Mouse (Mus musculus): ENCODE results near the gene Drap1. TPM values are rescaled to one million over a fixed set of nuclear protein-coding genes. Genes with fewer than 3 reads are reported as not detected.

Drap1 gene
- 107 and 122 TPM in 2 replicates for total RNA-seq (2017)

DNA sequence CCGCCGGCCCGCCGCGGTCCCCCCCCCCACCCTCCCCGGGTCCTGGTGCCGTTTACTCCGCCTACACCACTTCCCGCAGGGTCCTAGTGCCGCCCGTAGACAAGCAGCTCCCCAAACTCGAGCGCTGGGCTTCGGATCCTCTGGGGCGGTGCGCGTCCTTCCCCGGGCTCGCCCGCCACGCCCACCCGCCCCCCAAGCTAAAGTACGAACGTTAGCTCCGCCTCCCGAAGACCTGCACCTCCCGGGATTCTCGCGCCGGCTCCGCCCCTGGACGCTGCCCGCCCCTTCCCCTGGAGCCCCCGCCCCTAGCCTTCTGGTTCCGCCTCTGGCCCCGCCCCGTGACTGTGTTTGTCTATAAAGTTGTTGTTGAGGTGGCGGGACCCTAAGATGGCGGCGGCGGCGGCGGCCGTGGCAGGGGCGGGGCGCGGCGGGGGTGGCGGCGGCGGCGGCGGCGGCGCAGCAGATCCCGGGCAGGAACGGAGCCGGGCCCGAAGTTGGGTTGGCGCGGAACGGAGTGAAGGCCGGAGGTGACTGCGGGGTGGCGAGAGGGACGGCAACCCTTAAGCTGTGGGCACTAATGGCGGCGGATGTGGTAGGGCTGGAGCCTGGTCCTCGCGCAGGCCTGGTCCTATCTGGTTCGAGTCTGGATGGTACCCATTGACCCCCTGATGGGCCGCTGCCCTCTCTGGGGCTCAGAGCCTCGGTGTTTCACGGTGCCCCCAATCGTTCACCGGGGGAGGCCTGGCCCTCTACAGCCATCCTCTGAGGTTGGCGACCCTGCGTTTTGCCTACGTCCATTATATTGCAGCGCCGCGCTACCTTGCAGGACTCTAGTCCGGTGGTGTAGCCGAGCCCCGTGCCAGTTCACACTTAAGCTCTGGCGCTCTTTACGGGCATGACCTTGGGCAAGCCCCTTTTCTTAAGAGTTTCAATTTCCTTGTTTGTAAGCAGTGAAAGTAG is at the start of gene Drap1, which contains the start of gene AI837181:
TSS of gene Drap1 (minus strand) at position 198 of the 960 bp plus-strand sequence.
TSS of gene AI837181 (plus strand) at position 363 of the 960 bp plus-strand sequence.
- peak; percentile 70 to 72 for ATAC-seq (replicated peaks in 1 of 2; ENCODE audit: insufficient read depth in 1 of 2, low FRiP score in 2 of 2, low TSS enrichment in 1 of 2, low read depth in 1 of 2, poor library complexity in 2 of 2, severe bottlenecking in 2 of 2)

- peak in 1 of 2 experiments; percentile 33; a peak in 2 of 4 replicates for ATAC-seq (replicated peaks in 1 of 2; ENCODE audit: insufficient read depth in 1 of 2, low FRiP score in 2 of 2, low TSS enrichment in 1 of 2, low read depth in 1 of 2, poor library complexity in 2 of 2, severe bottlenecking in 2 of 2)
Measured at GRCm38 (mm10) chr19:5473720-5474119, 48.9 kb upstream of the Drap1 start, which contains the start of gene Efemp2. Gene Efemp2 (plus strand): TSS chr19:5473954.

DNA sequence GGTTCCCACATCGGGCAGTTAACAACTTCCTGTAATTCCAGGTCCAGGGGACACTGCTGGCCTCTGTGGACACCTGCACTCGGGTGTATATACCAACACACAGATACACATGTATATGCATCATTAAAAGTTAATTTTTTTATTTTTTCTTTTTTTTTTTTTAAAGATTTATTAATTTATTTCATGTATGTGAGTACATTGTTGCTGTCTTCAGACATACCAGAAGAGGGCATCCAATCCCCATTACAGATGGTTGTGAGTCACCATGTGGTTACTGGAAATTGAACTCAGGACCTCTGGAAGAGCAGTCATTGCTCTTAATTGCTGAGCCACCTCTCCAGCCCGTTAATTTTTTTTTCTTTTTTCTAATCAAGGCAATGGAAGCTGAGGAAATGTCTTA is 48.1 kb upstream of the Drap1 start:
- ATAC-seq (replicated peaks in 1 of 2; ENCODE audit: insufficient read depth in 1 of 2, low FRiP score in 2 of 2, low TSS enrichment in 1 of 2, low read depth in 1 of 2, poor library complexity in 2 of 2, severe bottlenecking in 2 of 2): no peak

- ATAC-seq (replicated peaks in 1 of 2; ENCODE audit: insufficient read depth in 1 of 2, low FRiP score in 2 of 2, low TSS enrichment in 1 of 2, low read depth in 1 of 2, poor library complexity in 2 of 2, severe bottlenecking in 2 of 2): no peak
Measured at GRCm38 (mm10) chr19:5471846-5472245, 47.1 kb upstream of the Drap1 start.

DNA sequence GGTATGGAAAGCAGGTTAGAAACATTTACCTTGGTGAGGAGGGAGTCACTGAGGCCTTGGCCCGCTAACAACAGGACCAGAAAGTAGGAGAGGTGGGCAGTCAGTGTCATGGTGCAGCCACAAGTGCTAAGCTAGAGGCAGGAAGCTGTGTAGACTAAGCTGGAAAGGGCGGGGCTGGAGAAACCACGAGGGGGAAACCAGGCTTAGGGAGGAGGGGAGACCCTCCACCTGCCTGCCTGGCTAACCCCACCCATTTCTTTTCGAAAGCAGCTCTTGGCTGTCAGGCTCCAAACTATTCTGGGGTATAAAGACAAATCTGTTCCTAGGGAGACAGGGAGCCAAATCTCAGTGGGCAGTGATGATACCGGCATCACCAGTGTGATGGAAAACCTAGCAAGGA is 43.6 kb upstream of the Drap1 start, which contains the start of gene Ctsw:
TSS of gene Ctsw (minus strand) at position 134 of the 400 bp plus-strand sequence.
- ATAC-seq (replicated peaks in 1 of 2; ENCODE audit: insufficient read depth in 1 of 2, low FRiP score in 2 of 2, low TSS enrichment in 1 of 2, low read depth in 1 of 2, poor library complexity in 2 of 2, severe bottlenecking in 2 of 2): peak; percentile 68 to 72

DNA sequence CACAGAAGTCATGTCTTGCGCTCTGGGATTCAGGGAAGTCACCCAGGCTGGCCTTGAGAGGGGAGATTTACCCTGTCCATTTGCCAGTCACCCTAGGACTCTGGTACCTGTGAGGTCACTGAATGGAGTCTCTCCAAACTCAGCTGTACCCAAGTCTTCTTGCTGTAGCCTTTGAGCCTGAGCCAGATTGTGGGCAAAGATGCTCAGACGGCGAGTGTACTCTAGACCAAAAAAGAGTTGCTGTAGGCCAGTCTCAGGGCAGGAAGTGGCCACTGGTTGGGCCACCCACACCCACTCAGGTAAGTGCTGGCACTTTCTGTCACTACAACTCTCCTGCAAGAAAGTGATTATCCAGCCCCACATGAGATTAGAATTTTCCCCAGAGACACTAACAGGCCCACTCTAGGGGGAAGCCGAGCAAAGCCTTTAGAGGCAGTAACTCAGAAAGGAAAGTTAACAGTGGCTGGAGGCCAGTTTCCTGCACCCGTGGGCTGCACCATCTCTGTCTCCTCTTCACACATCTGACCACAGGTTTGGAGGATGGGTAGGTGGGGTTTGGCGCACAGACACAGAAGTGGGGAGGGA is 42.2 kb upstream of the Drap1 start:
- ATAC-seq (replicated peaks in 1 of 2; ENCODE audit: insufficient read depth in 1 of 2, low FRiP score in 2 of 2, low TSS enrichment in 1 of 2, low read depth in 1 of 2, poor library complexity in 2 of 2, severe bottlenecking in 2 of 2): no peak

DNA sequence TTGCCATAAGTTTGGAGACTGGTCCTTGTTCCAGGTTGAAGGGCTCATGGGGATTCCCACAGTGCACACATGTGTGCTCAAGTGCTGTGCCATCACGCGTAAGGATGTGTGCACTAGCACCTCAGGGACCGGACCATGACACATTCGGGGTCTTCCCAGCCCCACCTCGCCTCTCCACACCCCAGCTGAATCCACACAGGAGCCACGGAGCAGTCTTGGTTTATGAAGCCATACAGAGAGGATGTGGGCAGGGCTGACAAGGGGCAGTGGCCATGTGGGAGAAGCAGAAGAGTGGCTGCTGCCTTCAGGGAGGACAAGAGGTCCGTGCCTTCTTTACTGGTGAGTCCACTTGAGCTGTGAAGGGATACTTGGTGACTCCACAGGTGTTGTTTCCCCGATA is 40.3 kb upstream of the Drap1 start:
- ATAC-seq (replicated peaks in 1 of 2; ENCODE audit: insufficient read depth in 1 of 2, low FRiP score in 2 of 2, low TSS enrichment in 1 of 2, low read depth in 1 of 2, poor library complexity in 2 of 2, severe bottlenecking in 2 of 2): no peak

GRCm38 (mm10) chr19:5463791-5464562 is 39.2 kb upstream of the Drap1 start:
- ATAC-seq (replicated peaks in 1 of 2; ENCODE audit: insufficient read depth in 1 of 2, low FRiP score in 2 of 2, low TSS enrichment in 1 of 2, low read depth in 1 of 2, poor library complexity in 2 of 2, severe bottlenecking in 2 of 2): peak; percentile 9 to 29; a peak in 1 of 4 replicates

DNA sequence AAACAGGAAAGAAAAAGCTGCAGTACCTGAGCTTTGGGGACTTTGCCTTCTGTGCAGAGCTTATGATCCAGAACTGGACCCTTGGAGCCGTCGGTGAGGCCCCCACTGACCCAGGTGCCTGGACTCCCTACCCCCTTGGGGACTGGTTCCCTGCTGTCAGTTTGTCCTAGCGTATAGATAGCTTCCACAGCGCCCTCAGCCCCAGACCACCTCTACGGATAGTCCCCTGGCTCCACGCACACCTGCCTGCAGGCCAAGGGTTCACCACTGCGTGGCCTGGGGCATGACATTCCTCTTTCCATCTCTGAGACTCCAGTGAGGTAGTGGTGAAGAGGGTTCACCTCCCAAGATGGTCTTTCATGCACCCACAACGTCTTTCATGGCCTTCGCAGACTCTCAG is 38.4 kb upstream of the Drap1 start:
- no peak for ATAC-seq (replicated peaks in 1 of 2; ENCODE audit: insufficient read depth in 1 of 2, low FRiP score in 2 of 2, low TSS enrichment in 1 of 2, low read depth in 1 of 2, poor library complexity in 2 of 2, severe bottlenecking in 2 of 2)

- no peak for ATAC-seq (replicated peaks in 1 of 2; ENCODE audit: insufficient read depth in 1 of 2, low FRiP score in 2 of 2, low TSS enrichment in 1 of 2, low read depth in 1 of 2, poor library complexity in 2 of 2, severe bottlenecking in 2 of 2)
Measured at GRCm38 (mm10) chr19:5461411-5461810, 36.6 kb upstream of the Drap1 start.

- ATAC-seq (replicated peaks in 1 of 2; ENCODE audit: insufficient read depth in 1 of 2, low FRiP score in 2 of 2, low TSS enrichment in 1 of 2, low read depth in 1 of 2, poor library complexity in 2 of 2, severe bottlenecking in 2 of 2): peak; percentile 65 to 79
Measured at GRCm38 (mm10) chr19:5460465-5460911, 35.7 kb upstream of the Drap1 start, which contains the start of gene Fibp. Gene Fibp (plus strand): TSS chr19:5460615.

GRCm38 (mm10) chr19:5459896-5460295 is 35.1 kb upstream of the Drap1 start:
- no peak for ATAC-seq (replicated peaks in 1 of 2; ENCODE audit: insufficient read depth in 1 of 2, low FRiP score in 2 of 2, low TSS enrichment in 1 of 2, low read depth in 1 of 2, poor library complexity in 2 of 2, severe bottlenecking in 2 of 2)

GRCm38 (mm10) chr19:5459019-5459418 is 34.2 kb upstream of the Drap1 start:
- ATAC-seq (replicated peaks in 1 of 2; ENCODE audit: insufficient read depth in 1 of 2, low FRiP score in 2 of 2, low TSS enrichment in 1 of 2, low read depth in 1 of 2, poor library complexity in 2 of 2, severe bottlenecking in 2 of 2): no peak

DNA sequence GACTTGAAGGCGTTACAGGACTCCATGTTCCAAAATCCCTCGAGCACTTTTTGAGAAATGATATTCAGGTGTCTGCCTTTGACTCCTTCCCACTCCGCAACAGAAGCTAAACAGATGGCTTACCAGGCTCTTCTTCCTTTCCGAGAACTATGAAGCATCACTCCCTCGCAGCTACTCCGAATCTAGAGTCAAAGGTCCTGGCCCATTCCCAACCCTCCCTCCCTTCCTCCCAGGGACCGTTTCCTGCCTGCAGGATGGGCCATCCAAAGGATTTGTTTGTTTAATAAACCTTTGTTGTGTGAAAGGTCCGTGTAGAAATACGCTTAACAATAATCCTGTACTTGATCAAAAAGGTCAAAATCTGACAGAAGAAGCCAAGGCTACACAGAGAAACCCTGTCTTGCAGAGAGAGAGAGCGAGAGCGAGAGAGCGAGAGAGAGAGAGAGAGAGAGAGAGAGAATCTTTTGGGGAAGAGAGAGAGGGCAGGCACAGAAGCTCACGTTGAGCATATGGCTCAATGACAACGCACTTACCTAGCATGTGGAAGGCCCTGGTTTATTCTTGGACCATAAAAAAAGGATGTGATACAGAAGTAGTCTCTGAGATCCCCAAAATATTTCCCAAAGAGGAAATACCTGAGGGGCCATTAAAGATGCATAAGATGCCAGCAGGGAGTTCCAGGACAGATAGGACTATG is 33.1 kb upstream of the Drap1 start, which contains the start of gene Ccdc85b:
TSS of gene Ccdc85b (minus strand) at position 149 of the 697 bp plus-strand sequence.
- 0 out of 4 replicates have a peak, but pooled peaks of 1 of the 2 experiments have one; percentile 3 for ATAC-seq (replicated peaks in 1 of 2; ENCODE audit: insufficient read depth in 1 of 2, low FRiP score in 2 of 2, low TSS enrichment in 1 of 2, low read depth in 1 of 2, poor library complexity in 2 of 2, severe bottlenecking in 2 of 2)

DNA sequence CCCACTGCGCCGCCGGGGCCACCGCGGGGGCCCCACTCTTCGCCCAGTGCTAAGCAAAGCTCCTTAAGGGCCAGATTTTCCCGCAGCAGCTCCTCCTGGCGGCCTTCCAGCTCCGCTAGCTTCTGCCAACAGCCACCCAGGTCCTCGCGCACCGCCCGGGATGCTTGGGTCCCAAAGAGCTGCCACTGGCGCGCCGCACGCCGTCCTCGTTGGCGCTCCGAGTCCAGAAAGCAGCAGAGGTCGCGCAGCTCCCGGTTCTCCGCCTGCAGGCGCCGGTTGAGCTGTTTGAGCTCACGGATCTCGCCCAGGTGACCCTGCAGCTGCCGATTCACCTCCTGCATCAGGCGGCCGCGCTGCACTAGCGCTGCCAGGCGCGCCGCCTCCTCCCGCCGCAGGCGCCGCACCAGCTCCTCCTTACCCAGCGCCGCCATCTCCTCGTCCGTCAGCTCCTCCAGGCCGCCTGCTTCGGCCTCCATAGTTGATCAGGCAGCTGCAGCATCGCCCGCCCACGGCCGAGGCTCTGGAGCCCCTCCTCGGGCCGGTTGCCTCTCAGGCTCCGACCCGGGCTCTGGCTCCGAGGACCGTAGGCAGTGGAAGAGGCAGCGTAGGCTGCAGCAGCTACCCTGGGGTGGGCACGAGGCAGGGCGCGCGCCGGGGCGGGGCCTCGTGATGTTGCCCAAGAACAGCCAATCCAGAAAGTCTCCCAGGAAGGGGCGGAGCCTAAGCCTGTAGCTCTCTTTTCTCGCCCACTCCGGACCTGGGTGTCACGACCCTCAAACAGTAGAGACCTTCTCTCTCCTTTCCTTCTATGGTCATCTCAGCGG is 32.4 kb upstream of the Drap1 start:
- ATAC-seq (replicated peaks in 1 of 2; ENCODE audit: insufficient read depth in 1 of 2, low FRiP score in 2 of 2, low TSS enrichment in 1 of 2, low read depth in 1 of 2, poor library complexity in 2 of 2, severe bottlenecking in 2 of 2): peak; percentile 80 to 81
